Mouse (Mus musculus) liver, embryonic 15.5 days (tissue): ENCODE measurements around the gene Eml1. TPM values are rescaled to one million over a fixed set of nuclear protein-coding genes. Genes with fewer than 3 reads are reported as not detected.
"Not testable (repeated sequence)": the region's sequence is repeated elsewhere in the genome, so short reads cannot be mapped to it uniquely, and the experiment has no call there.

ENCODE experiments used
- ATAC-seq: fragments of 200-750 bp; cut with Nextera tagmentation; 2 replicates; pipeline ENCODE4 v1.8.0; 2017; ENCODE audit warnings: moderate number of reproducible peaks, mild to moderate bottlenecking, moderate library complexity; ENCODE audit not compliant: insufficient read depth
- H3K27ac ChIP-seq: fragments of 300-500 bp; sonication (generic); replicated peaks from 2 replicates; pipeline ENCODE4 v1.5.1; 2015; ENCODE audit warnings: mild to moderate bottlenecking, inconsistent platforms
- H3K27me3 ChIP-seq: fragments of 300-500 bp; sonication (generic); 2 replicates; pipeline ENCODE4 v1.6.1; 2015; ENCODE audit warnings: mild to moderate bottlenecking, inconsistent platforms
- H3K36me3 ChIP-seq: fragments of 300-500 bp; sonication (generic); replicated peaks from 2 replicates; pipeline ENCODE4 v1.6.1; 2015; ENCODE audit warnings: moderate library complexity, mild to moderate bottlenecking, inconsistent platforms
- H3K4me1 ChIP-seq: fragments of 300-500 bp; sonication (generic); replicated peaks from 2 replicates; pipeline ENCODE4 v1.6.1; 2015; ENCODE audit warnings: inconsistent platforms
- H3K4me2 ChIP-seq: fragments of 300-500 bp; sonication (generic); 2 replicates; pipeline ENCODE4 v1.6.1; 2015; ENCODE audit warnings: moderate library complexity, mild to moderate bottlenecking, inconsistent platforms
- H3K4me3 ChIP-seq: fragments of 300-500 bp; sonication (generic); replicated peaks from 2 replicates; pipeline ENCODE4 v1.5.1; 2015; ENCODE audit warnings: mild to moderate bottlenecking, inconsistent platforms
- H3K9ac ChIP-seq: fragments of 300-500 bp; sonication (generic); 2 replicates; pipeline ENCODE4 v1.6.1; 2015; ENCODE audit warnings: moderate library complexity, mild to moderate bottlenecking, inconsistent platforms
- H3K9me3 ChIP-seq: fragments of 300-500 bp; sonication (generic); replicated peaks from 2 replicates; pipeline ENCODE4 v1.6.1; 2016; ENCODE audit warnings: inconsistent platforms
- WGBS: fragments of 180-500 bp; shearing (Covaris S2); methylation state at CpG from one replicate; pipeline ENCODE4 v1.1.7; 2015; ENCODE audit warnings: mixed read lengths; ENCODE audit not compliant: insufficient replicate concordance; 5-methylcytosine and 5-hydroxymethylcytosine counted together
- polyA plus RNA-seq: library from polyadenylated mRNA; unstranded; fragments of >200 nt; fragmentation: Nextera tagmentation; extraction: Ambion mirVana; gene quantifications from 2 replicates; pipeline ENCODE4 v1.2.1, GENCODE M21; 2015

Gene Eml1
- polyA plus RNA-seq, 1 experiment from 2014 or later, result 5.5 TPM

- WGBS, result 57% methylated on average over 5 of the region's 5 CpGs
- no peak for ATAC-seq
These were observed 118.3 kb downstream of the Eml1 start for GRCm38 (mm10) chr12:108489076-108489475.

DNA sequence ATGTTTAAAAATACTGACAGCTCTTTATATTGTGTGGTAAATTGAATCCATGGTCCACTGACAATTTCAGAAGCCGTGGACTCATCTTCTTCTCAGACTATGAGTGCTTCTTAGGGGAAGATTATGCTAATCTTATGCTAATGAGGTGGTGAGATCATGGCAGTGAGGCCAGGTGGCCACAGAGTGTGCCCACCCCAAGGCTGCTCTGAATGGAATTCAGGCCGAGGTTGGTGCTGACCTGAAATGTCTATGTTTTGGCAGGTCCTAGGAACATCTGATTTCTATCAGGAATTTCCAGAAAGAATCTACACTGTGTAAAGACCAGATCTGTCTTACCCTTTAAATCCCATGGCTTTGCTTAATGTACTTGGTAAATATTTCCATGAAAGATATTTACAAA, 119.0 kb downstream of the Eml1 start:
- ATAC-seq, result no peak
- Histone ChIP-seq H3K9me3 (no peaks in the 10 kb centered on the region), H3K27me3 (peaks cover 11% of the 10 kb centered on the region), H3K4me3 (no peak overlapping the region), H3K9ac (no peak overlapping the region), H3K4me1 (no peaks in the 10 kb centered on the region), H3K27ac (no peak overlapping the region), H3K4me2 (no peak overlapping the region), H3K36me3 (no peaks in the 10 kb centered on the region)
- 41% methylated on average over 2 of the region's 2 CpGs for WGBS

More at GRCm38 (mm10) chr12:108489076-108489475, 118.3 kb downstream of the Eml1 start:
- Histone ChIP-seq H3K4me3 (no peak overlapping the region), H3K4me1 (no peaks in the 10 kb centered on the region), H3K9me3 (no peaks in the 10 kb centered on the region), H3K36me3 (no peaks in the 10 kb centered on the region), H3K9ac (no peak overlapping the region), H3K27me3 (peaks cover 11% of the 10 kb centered on the region), H3K27ac (no peak overlapping the region), H3K4me2 (no peak overlapping the region)

DNA sequence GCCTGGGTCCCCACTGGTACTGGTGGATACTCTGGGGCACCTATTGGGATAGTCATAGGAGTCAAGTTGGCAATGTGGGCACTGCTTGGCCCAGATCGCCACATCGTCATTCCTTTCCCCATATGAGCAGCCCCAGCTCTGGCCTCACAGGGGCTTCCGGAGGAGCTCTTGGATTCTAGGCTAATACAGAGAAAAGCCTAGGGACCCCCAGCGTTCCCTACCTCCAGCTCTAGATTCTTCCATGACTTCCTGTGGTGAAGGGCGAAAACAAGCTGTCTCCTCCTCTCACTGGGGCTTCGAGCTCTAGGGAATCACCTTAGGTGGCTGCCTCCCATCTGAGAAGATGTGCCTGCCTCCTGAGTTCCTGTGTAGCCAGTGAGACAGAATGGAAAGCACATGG, 119.6 kb downstream of the Eml1 start:
- no peaks in the 10 kb centered on the region for H3K36me3 ChIP-seq
- H3K27me3 ChIP-seq, result peaks cover 11% of the 10 kb centered on the region
- no peak for ATAC-seq
- WGBS, result 67% methylated on average over 6 of the region's 6 CpGs
- no peak overlapping the region for H3K4me3 ChIP-seq
- H3K9me3 ChIP-seq, result no peaks in the 10 kb centered on the region
- no peaks in the 10 kb centered on the region for H3K4me1 ChIP-seq
- no peak overlapping the region for H3K4me2 ChIP-seq
- H3K9ac ChIP-seq, result no peak overlapping the region
- no peak overlapping the region for H3K27ac ChIP-seq

DNA sequence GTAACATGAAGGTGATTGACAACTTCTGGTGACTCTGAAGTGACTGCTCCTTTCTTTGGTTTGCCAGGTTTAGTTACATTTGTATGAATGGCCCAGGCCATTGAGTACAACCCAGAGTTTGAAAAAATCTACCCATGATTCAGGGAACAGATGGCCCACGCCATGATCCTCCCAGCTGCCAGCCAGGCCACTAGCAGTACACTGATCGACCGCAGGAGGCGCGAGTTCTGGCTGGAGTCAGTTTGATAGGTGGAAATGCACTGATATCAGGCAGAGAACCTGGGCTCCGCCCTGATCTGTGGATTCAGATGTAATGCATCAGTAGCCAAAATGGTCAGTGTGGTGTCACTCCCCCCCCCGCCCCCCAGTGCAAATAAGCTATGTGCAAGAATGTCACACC, 120.2 kb downstream of the Eml1 start:
- 37% methylated on average over 7 of the region's 7 CpGs for WGBS
- no peak overlapping the region for H3K4me3 ChIP-seq

DNA sequence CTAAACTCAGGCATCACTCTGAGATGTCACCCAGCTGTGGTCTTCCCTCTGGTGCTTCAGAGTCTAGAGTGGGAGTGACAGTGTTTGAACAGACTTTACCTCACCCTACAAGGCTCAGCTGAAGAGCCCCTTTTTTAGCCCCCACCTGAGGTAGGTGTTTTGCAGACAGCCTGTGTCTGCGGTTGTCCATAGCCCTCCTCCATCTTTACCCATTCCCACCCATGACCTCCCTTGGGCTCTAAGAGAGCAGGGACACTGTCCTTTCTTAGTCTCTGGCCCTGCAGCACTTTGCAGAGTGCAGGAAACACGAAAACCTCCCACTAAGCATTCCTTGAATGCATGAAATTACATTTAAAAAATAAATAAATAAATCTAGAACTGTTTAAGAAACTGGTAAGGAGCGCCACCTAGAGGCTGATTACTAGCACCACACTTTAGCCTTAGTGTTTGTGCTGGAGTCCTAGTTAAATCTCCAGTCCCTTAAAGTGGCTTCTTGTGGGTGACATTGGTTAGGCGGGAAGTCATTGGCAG, 123.3 kb downstream of the Eml1 start:
- ATAC-seq, result no peak
- H3K36me3 ChIP-seq, result no peaks in the 10 kb centered on the region
- H3K4me2 ChIP-seq, result no peak overlapping the region
- no peaks in the 10 kb centered on the region for H3K4me1 ChIP-seq
- 16% methylated on average over 4 of the region's 4 CpGs for WGBS
- H3K4me3 ChIP-seq, result no peak overlapping the region
- H3K9ac ChIP-seq, result no peak overlapping the region
- peaks cover 7% of the 10 kb centered on the region for H3K27me3 ChIP-seq
- H3K9me3 ChIP-seq, result no peaks in the 10 kb centered on the region
- no peak overlapping the region for H3K27ac ChIP-seq

More for the DNA sequence above, 120.2 kb downstream of the Eml1 start:
- no peak overlapping the region for H3K9ac ChIP-seq
- H3K9me3 ChIP-seq, result no peaks in the 10 kb centered on the region
- H3K27me3 ChIP-seq, result peaks cover 11% of the 10 kb centered on the region
- no peak overlapping the region for H3K27ac ChIP-seq
- no peak overlapping the region for H3K4me2 ChIP-seq
- H3K36me3 ChIP-seq, result no peaks in the 10 kb centered on the region
- H3K4me1 ChIP-seq, result no peaks in the 10 kb centered on the region
- no peak for ATAC-seq

- ATAC-seq, result no peak
- Histone ChIP-seq H3K36me3 (no peaks in the 10 kb centered on the region), H3K4me1 (no peaks in the 10 kb centered on the region), H3K27me3 (peaks cover 4% of the 10 kb centered on the region), H3K4me2 (no peak overlapping the region), H3K9me3 (no peaks in the 10 kb centered on the region), H3K4me3 (no peak overlapping the region), H3K9ac (no peak overlapping the region), H3K27ac (no peak overlapping the region)
- 57% methylated on average over 8 of the region's 8 CpGs for WGBS
These were observed 124.9 kb downstream of the Eml1 start for GRCm38 (mm10) chr12:108495455-108496235.

DNA sequence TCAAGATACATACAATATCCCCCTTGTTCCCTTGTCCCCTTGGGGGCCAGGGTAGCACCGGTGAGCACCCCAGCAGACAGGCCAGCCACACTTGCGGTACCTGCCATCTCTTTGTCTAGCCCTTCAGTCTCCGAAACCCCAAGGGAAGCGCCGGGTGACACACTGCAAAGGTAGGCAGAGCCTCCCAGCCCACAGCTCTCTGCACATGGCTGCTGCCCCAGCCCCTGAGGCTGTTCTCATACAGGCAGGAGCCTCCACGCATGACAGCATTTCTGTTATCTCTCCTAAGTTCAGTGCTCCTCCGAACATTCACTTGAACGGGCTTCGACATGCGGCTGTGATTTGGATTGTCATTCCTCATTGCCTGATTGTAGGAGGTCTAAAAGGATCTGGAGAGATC, 132.3 kb downstream of the Eml1 start:
- Histone ChIP-seq H3K27me3 (no peaks in the 10 kb centered on the region; the same call in 1 of the 2 replicates), H3K4me3 (no peak overlapping the region), H3K4me2 (peak overlapping the region; percentile 39; the same call in 1 of the 2 replicates), H3K9ac (no peak overlapping the region), H3K27ac (no peak overlapping the region), H3K36me3 (no peaks in the 10 kb centered on the region), H3K4me1 (0 out of 2 replicates have a peak, but pooled peaks cover 5% of the 10 kb centered on the region), H3K9me3 (no peaks in the 10 kb centered on the region)
- 52% methylated on average over 10 of the region's 10 CpGs for WGBS
- ATAC-seq, result no peak

DNA sequence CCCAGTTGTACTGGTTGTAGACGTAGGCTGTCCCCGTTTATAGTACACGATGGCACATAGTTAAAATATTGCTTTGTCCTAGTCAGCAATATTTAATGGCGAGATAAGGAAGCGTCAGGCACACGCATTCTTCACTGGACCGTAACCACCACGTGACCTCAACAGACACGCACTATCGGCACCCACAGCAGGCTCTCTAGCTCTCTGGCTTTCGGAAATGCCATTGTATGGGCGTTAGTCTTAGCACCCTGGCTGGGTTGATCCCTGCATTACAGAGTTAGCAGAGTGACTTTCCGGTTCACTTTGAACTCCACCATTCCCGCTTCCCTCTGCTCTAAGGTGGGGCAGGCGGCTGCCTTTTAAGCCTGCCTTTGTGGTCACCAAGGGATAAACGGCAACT, 132.8 kb downstream of the Eml1 start:
- Histone ChIP-seq H3K36me3 (no peaks in the 10 kb centered on the region), H3K9me3 (no peaks in the 10 kb centered on the region), H3K27ac (no peak overlapping the region), H3K4me3 (no peak overlapping the region), H3K4me2 (peak overlapping the region; percentile 39), H3K27me3 (no peaks in the 10 kb centered on the region; the same call in 1 of the 2 replicates), H3K4me1 (0 out of 2 replicates have a peak, but pooled peaks cover 5% of the 10 kb centered on the region), H3K9ac (no peak overlapping the region)
- 16% methylated on average over 16 of the region's 16 CpGs for WGBS
- ATAC-seq, result peak; percentile 61

DNA sequence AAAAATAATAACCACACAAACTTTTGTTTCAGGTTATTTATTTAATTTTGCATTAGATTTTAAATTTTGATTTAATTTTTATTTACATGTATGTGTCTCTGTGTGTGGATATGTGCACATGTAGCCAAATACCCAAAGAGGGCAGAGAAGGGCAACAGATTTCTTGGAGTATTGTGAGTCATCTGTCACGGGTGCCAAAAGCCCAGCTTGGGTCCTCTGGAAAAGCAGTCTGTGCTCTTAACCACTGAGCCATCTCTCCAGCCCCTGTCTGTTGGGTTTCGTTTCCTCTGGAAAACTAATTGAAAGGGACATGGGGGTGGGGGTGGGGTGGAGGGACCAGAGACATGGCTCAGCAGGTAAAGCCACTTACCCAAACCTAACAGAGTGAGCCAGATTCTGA, 135.1 kb downstream of the Eml1 start:
- H3K4me3 ChIP-seq, result no peak overlapping the region
- no peaks in the 10 kb centered on the region; the same call in 1 of the 2 replicates for H3K27me3 ChIP-seq
- WGBS, result 60% methylated on average over 2 of the region's 2 CpGs
- 0 out of 2 replicates have a peak, but pooled peaks cover 5% of the 10 kb centered on the region for H3K4me1 ChIP-seq
- H3K4me2 ChIP-seq, result no peak overlapping the region
- no peaks in the 10 kb centered on the region for H3K9me3 ChIP-seq
- H3K36me3 ChIP-seq, result no peaks in the 10 kb centered on the region
- no peak overlapping the region for H3K9ac ChIP-seq
- no peak overlapping the region for H3K27ac ChIP-seq
- ATAC-seq, result no peak

- not testable (repeated sequence) for H3K4me1 ChIP-seq, H3K27me3 ChIP-seq, H3K4me2 ChIP-seq, H3K36me3 ChIP-seq, ATAC-seq, H3K4me3 ChIP-seq, H3K9me3 ChIP-seq, H3K9ac ChIP-seq, H3K27ac ChIP-seq
- 46% methylated on average over 3 of the region's 3 CpGs for WGBS
These were observed 136.3 kb downstream of the Eml1 start for GRCm38 (mm10) chr12:108507046-108507445.

DNA sequence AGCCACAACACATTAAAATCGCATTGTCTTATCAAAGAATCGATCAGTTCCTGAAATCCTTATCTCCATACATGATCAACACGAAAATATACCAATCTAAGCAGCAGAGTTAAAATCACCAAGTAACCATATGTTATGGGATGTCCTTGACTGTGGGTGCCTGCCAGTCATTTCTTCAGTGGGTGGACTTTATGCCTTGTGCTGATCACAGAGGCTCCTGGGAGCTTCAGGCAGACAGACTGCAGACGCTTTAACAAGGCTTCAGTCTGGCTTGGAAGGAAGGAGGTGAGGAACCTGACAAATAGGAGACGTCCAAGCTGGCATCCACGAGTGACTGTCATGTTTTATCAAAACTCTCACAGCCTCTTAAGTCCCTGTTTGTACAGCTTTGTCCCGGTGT, 139.8 kb downstream of the Eml1 start:
- Histone ChIP-seq H3K4me1 (no peaks in the 10 kb centered on the region), H3K27ac (no peak overlapping the region), H3K4me2 (no peak overlapping the region), H3K9me3 (no peaks in the 10 kb centered on the region), H3K9ac (no peak overlapping the region), H3K4me3 (no peak overlapping the region), H3K36me3 (no peaks in the 10 kb centered on the region), H3K27me3 (no peaks in the 10 kb centered on the region)
- 37% methylated on average over 7 of the region's 7 CpGs for WGBS
- no peak for ATAC-seq
